Mouse (Mus musculus) ES-CJ7 (cell line): Measurements from ENCODE around the gene Dicer1.
A peak's percentile ranks its signal among the peaks of the same experiment; 100 is the strongest.

Experiments used
- DNase-seq: peaks from one replicate; pipeline ENCODE4 v3.0.0; 2011; ENCODE audit warnings: low read depth, low spot score

The Dicer1 gene

DNA sequence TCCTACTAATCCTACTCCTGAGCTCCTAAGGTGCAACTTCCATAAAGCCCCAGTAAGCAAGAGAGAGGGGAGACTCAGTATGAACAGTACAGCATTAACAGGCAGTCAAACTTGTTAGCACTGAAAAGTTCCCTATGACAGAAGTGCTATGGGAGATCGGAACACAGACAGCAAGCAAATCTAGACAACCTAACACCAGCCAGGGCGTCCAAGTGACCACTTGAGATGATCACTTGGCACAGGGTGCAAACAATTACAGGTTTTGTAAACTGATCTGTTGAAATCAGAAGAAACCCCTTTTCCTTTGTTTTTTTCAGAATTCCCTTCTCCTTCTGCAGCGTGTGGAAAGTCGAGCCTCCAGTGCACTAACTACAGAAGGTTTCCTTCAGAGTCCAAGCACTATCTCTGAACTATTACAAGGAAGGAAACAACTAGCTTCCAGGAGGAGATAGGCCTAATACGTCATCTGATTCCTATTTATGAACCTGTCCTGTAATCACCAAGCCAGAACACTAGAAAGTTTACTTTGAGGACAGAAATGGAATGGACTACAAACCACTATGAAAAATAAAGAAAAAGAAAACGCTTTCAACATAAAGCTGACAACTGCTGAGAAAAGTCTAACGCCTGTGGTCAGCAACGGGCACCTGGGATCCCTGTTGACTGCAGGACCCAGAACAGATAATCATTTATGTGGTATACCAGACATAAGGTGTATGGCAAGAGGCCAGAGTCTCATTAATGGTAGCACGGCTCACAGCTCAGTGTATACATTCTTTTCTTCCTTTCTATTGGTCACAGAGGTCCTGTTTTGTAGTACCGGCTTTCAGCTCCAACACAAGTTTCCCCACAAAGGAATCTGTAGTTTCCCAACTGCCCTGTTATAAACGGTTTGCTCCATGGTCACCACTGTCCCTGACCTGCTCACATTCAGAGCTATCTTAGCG is 10.6 kb downstream of the Dicer1 start:
- DNase-seq, result no peak

DNA sequence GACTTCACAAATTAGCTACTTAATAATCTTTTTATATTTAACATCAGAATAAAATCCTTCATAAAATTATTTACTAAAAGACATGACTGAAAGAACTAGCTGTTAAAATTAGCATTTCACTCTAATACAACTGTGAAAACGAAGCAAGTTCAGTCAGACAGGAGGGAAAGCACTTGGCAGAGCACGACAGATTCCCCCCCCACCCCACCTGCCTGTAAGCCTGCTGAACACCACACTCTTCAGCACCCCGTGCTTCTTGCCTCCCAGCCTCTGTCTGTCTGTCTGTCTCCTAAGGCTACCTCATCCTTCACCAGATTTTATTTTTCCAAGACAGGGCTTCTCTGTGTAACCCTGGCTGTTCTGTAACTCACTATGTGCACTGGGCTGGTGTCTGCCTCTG is 12.8 kb downstream of the Dicer1 start:
- no peak for DNase-seq

DNA sequence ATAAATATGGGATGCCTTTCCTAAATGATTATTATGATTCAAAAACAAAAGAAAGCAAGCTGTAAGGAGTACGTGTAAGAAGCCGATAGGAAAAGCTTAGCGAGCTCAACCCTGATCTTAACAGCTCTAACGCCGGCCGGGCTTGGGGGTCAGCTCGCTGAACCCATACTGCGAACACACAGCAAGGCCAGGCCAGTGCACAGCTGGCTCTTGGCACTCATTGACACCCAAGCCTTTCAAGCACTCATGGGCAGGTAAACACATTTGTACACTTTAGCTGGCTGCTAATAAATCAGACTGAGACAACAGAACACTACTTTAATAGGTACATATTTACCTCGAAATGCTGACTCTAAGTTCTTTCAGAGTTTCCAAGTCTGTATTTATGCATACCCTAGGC is 13.3 kb downstream of the Dicer1 start:
- no peak for DNase-seq

DNA sequence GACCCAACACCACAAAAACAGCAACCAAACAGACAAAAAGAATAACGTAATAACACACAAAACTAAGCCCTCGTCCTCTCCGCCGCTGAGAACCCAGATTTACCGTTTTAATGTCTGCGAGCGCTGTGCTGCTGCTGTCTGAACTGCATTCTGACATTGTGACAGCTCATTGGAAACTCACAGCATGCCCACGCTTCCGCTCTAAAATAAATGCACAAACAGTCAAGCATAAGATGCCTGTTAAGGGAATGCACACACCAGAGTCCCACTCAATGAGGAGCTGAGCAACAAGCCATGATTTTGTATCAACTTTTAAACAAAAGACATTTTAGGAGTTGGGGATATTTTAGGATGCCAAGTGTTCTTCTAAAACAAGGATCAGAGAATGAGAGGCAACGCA is 14.1 kb downstream of the Dicer1 start:
- no peak for DNase-seq

DNA sequence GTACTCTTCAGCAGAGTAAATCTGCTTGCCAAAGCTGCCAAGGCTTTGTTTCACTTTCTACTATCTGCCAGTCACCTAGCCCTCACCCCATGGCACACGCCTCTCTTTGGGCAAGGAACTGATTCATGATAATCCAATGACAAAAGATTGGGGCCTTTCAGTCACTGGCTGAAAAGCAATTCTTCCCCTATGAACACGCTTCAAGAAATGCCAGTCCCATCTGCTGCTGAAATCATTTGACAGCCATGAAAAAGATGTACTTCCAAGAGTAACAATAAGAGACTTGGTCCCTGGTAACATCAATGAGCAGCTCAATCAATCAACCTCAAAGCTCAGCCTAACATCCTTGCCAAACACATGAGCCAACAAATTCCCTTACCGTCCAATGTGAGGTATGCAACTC is 15.8 kb downstream of the Dicer1 start:
- no peak for DNase-seq

DNA sequence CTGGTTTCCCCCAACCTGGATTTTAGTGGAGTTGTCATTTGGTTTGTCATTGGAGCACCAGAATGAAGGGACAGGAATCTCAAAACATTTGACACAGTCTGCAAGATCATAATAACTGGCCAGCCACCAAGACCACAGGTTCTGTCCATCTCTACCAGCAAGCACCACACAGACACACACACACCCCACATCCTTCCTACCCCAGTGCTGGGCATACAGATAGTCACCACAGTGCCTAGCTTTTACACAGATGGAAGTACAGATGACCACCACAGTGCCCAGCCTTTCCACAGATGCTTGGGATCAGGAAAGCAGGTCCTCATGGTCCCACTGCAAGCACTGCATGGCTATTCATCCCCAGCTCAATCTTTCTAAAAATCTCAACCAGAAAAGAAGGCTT is 18.6 kb downstream of the Dicer1 start:
- DNase-seq, result no peak

DNA sequence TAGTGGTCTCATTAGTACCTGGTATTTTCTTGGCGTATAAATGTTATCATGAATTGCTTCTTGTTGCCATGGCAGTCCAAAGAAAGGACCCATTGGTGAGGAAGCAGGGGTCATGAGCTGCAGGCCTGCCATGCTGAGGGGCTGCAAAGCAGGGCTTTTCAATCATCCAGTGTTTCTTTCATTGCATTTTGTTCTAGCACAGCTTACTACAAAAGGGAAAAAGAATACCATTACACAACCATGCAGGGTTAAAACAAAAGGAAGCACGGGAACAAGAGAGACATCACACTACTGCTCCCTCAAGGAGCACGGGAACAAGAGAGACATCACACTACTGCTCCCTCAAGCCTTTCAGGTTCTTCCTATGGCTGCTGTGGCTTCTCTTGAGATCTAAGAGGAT is 20.0 kb downstream of the Dicer1 start:
- DNase-seq, result no peak

DNA sequence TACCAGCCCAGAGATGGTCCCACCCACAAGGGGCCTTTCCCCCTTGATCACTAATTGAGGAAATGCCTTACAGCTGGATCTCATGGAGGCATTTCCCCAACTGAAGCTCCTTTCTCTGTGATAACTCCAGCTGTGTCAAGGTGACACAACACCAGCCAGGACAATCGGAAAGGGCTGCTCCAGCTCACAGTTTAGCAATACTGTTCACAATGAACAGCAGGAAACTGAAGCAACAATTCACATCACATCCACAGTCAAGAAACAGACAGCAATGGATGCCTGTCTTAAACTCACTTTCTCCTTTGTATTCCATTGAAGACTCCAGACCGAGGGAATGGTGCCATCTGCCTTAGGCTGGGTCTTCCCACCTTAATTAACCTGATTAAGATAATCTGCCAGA is 25.3 kb downstream of the Dicer1 start:
- DNase-seq, result peak; percentile 53

DNA sequence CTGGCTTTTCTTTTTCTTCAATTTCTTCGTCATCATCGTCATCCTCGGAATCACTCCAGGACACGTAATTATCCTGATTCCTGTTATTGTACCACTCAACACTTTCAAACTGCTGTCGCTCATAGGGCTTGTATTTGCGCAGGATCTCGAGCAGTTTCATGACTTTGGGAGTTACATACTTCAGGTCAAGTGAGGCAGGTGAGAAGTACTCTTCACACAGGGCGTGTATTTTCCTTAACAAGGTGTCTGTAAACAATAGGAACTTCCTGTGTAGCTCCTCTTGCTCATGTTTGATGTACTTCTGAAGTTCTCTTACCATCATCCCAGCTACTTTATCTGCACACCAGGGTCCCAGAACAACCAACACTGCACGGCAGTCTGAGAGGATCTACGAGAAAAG is 29.7 kb downstream of the Dicer1 start:
- no peak for DNase-seq

DNA sequence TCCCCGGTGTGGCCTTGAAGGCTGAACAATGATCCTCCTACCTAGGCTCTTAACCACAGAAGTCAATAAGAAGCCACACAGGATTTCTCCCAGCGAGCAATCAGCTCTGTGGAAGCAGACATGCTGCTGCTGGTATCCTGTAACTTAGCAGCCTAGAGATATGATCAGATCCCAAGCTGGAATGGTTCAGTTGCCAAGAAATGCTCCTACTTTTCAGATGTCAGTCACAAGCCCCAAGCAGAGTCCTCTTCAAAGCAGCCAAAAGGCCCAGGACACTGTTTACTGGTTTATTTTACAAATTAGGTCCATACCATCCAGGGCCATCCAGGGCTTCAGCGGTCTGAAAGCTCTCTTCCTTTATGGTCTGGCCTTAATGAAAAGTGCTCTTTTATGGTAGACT is 30.7 kb downstream of the Dicer1 start:
- DNase-seq, result no peak

DNA sequence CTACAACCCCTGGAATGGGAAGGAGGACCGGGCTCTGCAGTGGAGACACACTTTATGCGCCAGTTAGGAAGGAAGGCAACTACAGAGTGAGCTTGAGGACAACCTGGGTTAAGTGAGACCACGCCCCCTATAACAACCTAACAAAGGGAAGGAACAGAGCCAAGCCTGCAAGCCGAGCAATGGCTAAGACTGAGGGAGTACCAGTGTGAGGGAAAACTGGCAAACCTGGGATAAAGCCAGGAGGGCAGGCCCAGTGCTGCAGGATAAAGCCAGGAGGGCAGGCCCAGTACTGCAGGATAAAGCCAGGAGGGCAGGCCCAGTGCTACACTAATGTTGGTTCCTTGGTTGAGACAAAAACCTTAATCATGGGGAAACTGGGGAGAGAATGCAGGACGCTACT is 32.8 kb downstream of the Dicer1 start:
- peak; percentile 23 for DNase-seq

DNA sequence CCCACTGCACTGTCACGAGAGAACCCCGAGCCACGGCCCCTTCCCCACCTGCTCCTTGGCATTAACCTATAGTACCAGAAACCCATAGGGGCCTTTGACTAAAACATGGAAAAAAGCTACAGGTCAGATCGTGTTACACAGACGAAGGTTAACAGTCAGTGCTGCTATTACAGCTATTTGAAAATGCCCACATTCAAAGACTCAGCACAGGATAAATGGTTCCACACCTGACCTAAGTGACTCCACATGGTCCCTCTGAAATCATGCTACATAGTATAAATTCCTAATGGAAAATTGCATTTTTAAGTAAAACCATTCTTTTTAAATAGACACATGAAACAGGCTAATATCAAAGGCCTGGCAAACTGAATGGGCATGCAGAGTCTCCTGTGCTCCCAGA is 35.3 kb downstream of the Dicer1 start:
- DNase-seq, result no peak

DNA sequence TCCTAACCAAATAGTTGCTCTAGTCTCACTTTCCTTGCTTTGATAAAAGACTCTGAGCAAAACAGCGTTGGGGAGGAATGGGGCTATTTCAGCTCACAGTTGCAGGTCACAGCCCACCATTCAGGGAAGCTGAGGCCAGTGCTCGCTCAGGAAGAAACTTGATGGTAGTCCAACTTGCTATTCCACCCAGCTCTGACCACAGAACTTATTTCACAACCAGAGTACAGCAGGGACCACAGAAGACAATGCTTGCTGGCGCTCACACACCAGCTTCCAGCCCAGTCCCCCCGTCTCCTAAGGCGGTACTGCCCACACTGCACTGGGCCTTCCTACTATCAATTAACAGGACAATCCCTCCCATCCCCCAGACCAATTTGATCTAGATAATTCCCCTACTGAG is 36.3 kb downstream of the Dicer1 start:
- DNase-seq, result no peak

DNA sequence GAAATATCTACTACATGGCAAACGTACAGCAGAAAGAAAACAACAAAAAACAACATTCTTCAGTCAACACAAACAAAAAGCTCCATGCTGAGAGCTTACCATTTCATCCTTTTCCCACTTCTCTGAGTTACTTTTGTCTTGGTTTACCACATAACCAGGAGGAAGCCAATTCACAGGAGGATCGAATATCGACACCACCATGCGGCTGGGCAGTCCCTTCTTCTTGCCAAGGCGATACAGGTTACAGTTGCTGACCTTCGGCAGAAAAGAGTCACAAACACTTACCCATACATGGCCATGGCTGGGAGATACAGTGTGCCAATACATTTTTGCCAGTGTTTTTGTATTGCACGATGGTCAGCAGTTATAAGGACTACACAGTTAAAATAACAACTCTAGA is 51.5 kb downstream of the Dicer1 start:
- no peak for DNase-seq

DNA sequence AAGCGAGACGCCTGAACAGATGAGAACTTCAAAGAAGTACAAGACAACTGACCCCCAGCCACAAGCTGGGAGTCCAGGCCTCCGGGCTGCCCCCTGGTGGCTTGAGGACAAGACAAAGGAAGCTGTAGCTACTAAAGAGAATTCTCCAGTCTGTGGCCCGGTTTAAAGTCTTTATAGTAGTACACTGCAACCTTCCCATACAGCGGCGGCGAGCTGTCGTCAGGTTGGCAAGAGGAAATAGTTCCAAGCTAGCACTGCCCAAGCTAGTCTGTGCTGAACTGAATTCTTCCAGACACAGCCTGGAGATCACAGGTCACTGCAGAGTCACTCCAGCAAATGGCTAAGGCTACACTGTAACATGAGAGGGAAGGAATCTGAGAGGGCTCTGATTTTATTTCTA is 52.0 kb downstream of the Dicer1 start:
- peak; percentile 55 for DNase-seq

DNA sequence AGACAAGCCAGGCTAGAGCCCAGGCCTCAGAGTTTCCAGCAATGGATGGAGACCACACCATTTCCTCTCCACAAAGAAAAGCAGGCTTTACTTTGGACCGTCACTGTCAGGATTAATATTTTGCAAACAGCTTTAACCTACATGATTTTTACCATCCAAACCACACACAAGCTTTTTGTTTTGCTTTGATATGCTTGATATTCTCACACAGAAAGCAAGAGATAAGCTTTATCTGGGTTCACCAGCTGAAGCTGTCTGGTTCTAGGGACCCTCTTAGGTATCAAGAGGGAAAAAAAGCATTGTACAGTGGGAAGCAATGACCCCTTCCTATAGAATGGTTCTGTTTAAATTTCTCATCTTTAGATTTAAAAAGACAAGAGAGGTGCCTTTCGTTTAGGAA is 56.2 kb downstream of the Dicer1 start:
- DNase-seq, result no peak

DNA sequence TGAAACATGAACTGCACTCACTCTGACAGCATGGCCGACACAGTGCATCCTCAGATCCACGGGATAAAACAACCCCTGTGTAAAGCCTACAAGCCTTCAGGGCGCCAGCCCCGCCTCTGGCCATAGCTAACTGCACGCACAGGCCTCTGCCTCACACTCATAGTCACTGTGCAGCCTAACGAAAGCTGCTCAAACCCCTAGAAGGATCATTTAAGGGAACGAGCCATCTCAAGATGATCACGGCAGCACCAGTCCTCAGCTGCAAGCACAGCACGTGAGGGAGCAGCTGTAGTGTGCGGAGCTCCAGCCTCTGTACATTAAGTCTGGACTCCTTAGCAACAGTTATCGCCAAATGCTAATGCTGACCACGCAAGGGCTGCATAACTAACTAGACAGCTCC is 58.9 kb downstream of the Dicer1 start:
- no peak for DNase-seq

DNA sequence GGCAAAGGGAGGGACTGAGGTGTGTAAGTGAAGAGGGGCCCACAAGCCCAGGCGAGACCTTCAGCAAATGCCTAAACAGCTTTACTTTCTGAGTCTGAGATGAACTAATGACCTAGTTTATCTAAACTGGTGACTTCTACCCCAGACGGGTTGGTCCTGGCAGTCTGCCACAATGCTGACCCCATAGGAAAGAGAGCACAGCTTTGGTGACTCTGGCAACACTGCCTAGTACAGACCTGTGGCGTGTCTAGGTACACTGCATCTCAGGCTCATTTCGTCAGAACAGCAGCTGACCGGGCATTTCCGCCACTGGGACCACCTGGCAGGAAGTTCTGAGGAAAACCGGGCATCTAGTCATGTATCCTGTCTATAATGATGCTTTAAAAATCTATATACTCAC is 61.3 kb downstream of the Dicer1 start:
- no peak for DNase-seq

DNA sequence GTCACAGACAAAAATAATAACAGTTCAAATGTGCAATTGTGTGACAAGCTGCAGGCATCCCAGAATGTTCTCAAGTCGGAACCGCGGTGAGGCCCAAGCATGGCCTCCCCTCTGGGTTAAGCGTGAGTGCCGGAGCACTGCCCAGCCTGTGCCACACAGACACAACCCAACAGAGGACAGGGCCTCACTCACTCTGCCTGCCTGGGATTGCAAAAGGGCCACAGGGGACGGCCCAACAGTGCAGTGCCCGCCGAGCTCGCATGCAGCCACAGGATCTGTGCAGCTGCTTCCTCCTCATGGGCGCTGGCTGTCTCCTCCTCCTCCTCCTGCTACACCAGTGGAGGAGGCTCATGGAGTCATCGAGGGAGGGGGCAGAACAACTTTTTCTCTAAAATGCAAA is 62.9 kb downstream of the Dicer1 start:
- DNase-seq, result no peak

DNA sequence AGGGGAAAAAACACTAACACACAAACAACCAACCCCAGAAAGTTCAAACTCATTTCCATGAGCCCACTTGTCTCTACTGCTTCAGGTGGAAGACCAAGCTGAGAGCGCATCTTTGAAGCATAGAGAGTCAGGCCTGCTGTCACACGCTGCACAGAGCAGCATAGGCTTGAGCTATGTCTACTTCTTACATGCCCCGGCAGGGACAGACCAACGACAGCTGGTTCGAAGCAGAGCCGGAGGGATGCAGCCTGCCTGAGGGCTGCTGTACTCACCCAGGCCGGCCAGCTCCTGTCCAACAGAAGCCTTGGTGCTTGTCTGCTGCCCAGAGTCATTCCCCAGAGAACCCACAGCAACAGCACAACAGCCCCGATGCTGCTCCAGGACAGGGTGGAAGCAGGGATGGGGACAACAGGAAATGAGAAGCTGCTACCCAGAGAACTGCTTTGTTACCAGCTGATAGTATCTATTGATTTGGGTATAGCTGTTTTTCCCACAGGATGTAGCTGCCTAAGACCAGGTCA is 67.3 kb downstream of the Dicer1 start:
- no peak for DNase-seq

DNA sequence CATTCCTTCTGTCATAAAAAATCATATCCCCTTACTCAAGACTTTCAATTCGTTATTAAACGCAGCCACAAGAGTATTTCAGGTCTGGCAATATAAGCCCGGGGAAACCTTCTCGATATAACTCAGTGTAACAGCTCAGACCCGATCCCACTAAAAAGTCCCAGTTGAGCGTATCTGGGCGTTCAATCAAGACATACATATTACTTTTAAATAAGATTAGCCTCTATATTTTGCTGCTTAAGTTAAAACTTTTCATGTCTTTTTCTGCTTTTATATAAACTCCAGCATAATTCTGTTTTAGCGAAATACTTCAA is 72.0 kb downstream of the Dicer1 start:
- DNase-seq, result no peak

DNA sequence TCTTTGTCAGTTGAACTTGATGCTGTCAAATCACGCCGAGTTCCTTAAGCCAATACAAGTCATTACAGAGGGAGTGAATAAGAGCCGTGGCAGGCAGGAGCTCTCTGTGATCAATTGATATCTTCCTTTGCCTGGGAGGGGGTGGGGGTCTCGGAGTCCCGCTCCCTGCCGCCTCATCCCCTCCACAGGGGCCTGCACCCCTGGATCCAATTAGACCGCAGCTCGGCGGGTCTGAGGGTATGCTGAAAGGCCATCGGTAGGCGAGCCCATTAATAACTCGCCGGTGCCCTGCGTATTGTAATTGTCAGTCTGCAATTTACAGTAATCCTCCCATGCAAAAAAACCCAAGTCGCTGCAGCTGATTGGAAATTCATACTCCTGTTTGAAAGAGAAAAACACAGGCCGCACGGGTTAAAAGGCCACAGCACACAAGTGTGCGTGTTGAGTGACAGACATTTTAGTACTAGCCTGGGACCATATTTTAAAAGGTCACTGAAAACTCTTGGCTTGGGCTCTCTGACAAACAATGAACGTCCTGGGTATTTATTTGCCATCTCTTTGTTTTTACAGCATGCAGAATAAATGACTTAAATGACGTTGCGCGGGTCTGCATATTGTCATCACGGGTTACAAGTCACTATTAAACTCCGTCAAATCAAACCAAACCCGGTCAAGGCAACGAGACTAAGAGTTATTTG is 72.5 kb downstream of the Dicer1 start:
- no peak for DNase-seq

DNA sequence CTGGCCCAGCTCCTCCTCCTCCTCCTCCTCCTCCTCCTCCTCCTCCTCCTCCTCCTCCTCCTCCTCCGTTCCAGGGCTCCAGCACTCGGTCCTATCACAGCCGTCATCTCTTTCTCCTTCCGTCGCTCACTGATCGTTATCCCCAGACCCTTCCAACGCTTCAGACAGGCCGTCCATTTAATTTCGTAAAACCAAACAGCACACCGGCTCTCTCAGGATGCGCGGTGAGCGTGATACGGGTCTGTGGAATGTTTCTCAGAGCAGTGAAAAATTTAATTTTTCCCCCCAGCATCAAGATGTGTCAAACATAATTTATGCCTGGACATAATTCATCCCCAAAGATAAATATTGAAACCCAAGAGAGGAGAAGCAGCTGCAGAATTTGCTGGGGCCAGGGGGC is 73.3 kb downstream of the Dicer1 start:
- no peak for DNase-seq
